Mouse (Mus musculus) T-cell, adult 2 months (primary cell): ENCODE measurements around the gene Fam185a.

Experiments
- DNase-seq: peaks from one replicate; pipeline ENCODE4 v3.0.0; 2022; ENCODE audit warnings: low spot score

The Fam185a gene

DNA sequence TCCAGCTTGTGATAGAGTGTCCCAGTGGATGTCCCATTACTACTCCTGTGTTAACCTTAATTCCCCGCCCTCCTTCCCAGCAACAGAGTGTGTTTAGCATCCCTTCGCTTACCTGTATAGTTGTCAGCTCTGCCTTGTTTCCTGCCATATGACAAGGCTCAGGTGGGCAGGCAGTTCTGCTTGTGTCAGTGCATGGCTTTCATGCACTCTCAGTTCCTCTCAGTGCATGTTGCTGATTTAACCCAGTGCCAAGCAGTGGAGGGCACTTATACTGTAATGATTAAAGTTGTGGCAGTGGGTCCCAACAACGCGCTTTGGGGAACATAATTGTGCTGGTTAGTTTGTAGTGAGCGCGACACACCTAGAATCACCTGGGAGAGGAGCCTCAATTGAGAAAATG lies 1.9 kb downstream of the Fam185a start:
- no peak for DNase-seq

DNA sequence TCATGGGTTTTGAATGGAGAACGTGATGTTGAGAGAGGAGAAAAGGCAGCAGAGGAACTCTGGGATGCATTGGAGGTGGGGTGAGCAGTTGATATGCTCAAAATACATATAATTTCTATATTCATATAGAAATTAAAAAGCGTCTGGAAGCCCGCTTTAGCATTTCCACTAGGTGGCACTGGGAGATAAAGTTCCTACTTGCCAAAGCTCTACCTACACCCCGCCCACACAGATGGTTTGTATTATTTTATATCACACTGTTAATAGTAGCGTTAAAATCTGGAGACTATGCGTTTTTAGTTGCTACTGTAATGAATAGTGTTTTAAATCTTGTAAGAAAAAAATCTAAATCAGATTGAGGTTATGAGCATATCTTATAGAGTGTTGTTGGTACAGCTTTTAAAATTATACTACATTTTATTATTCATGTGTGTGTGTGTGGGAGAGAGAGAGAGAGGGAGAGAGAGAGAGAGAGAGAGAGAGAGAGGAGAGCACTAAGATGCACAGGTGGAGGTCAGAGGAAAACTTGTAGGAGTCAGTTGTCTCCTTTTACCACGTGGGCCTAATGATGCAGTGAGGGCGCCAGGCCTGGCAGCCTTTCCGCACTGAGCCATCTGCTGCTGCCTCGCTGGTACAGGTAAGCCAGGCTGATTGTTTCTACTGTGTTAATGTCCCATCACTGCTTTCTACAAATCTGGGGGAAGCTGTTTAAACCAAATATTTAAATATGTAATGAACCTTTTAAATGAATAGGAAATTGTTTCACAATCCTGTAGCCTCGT lies 9.6 kb downstream of the Fam185a start:
- DNase-seq: no peak

DNA sequence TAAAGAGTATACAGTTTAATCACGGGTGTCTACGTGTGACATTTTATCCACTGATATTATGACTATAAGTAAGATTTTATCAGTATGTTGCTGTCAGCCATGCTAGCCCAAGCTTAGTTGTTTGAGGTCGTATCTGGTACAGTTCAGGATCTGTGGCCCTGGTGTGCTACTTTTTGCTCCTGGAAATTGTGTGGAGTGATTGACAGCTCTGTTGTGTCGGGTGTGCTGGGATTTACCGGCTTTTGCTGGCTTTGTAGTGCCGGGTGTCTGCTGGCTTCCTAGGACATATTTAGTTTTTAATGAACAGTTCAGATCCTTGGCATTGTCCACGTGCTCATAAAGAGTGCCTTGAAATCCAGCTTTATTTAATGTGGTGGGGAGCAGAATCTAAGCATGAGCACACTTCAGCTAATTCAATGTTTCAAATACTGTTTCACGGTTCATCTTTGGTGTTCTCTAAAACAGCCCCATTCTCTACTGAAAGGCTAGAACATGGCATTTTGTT lies 11.8 kb downstream of the Fam185a start:
- DNase-seq: no peak

DNA sequence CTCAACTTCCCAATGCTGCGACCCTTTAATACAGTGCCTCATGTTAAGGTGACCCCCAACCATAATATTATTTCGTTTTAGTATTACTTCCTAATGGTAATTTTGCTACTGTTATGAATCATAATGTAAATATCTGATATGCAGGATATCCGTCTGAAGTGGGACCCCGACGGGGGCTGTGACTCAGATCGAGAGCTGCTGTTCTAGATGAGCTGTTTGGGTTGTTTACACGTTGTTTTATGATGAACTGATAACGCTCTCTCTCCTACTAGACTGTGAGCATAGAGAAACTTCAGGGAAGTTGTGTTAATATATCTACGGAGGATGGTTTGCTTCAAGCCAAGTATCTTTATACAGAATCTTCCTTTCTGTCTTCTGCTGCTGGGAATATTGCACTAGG lies 13.7 kb downstream of the Fam185a start:
- no peak for DNase-seq

DNA sequence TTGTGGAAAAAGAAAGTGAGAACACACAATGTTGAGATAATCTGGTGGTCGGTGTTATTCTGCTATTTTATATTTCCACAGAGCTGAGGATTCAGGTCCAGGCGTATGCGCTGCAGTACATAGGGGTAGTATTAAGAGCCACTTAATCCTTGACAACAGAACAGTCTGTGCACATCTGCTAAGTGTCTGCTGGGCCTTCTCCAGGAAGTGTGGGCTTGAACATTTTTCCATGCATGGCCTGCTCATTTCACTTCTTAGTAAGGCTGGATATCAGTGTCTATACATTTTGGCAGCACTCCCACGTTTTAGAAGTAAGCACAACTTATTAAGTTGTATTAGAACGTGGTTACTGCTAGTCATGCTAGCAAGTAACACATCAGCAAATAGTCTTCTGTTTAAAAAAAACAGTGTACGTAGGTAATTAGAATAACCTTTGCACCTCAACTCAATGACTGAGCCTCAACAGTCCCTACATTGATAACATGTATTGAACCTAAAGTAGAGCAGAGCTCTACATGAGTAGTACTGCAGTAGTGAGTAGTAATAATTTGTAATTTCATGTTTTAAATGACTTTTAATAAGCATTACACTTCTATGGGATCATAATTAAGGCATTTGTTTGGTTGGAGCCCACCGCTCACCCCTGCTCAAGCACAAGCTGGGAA lies 14.8 kb downstream of the Fam185a start:
- no peak for DNase-seq

DNA sequence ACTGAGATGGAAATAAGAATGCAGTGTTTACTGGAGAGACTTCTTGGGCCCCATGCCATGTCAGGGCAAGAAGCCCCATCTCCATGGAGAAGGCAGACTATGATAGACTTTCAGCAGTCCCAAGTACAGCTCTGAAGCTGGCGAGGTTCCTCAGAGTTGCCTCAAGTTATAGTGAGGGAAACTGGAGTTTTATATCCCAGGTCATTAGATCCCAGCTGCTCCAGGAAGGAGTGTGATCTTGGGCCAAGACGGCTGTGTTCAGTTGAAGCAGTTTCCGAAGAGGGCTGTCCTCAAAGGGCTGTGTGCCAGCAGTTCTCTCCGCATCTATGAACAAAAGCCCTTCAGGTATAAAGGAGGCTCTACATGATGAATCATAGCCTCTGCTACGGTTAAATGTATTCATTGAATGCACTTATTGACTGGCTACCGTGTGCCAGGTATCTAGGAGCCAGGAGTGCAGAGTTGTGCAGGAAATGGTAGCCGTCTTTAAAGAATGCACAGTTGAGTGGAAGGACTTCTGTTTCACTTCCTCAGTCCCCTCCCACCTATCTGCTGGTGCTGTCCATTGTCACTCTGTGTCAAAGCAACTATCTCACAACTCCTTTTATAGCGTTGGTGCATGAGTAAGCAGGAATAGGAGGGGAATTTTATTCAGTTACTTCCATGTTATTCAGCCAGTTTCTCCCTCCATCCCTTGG lies 16.2 kb downstream of the Fam185a start:
- DNase-seq: no peak

DNA sequence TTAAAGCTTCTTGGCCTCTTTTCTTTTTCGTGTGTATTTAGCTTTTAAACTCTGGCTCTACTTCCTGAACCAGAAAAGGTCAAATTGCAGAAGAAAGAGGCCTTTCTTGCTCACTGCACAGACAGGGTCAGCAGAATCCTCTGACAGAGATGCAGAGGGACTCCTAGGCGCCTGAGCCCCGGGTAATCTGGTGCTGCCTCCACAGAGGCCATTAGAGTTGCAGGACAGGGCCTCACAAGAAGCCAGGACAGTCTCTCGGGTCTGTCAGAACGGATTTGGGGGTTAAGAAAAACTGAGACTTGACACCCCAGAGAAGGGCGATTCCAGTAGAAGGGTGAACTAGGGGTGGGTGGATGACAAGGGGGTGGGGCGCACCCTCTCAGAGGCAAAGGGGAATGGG lies 42.6 kb downstream of the Fam185a start:
- no peak for DNase-seq

DNA sequence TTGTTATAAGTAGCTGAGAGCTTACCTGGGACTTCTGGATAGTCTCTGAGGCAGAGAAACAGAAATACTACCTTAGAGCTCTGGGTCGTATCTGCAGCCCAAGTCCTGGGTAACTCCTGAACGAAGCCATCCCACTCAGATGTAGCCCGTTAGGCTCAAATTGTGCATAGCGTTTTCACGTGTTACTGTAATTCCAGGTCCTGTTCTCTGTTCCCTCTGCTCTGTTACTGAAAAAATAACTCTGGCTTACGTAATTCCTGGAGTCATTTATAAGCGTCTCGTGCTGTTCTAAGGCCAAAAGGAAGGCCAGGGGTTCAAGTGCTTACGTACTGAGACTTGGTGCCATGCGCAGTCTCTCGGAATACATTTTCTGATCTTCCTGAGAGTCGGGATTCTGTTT lies 43.3 kb downstream of the Fam185a start:
- DNase-seq: no peak

DNA sequence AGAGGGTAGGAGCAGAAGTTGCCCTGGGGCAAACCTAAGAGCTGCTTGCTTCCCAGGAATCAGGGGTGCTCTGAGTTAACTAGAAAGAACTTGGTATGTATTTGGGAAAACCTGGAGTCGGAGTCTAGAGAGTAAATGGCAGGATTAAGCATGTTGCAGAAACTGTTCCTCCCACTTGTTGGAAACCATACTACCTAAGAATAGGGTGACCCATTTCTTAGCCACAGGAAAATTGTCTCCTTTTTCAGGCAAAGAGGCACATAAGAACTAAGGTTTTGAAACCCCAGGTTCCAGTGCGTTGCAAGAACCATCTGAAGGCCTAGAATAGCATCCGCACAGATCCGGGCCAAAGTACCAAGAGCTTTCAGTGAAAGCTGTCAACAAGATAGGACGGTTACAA lies 53.7 kb downstream of the Fam185a start:
- DNase-seq: no peak

DNA sequence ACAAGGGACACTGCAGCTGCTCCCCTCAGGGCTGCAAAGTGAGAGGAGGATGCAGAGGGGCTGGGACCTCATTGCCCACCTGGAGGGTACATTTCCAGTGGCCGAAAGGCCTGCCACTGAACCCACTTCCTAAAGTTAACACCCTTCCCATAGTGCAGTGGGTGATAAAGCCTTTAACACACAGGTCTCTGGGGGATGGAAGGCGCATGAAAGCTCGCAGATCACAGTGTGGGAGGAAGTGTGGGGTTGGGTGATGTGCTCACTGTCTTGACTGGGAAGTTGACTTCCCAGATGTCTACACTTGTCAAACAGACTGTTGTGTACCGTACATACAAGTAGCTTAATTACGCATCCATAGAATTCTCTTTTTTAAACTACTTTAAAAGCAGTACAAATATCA lies 55.0 kb downstream of the Fam185a start:
- DNase-seq: no peak

DNA sequence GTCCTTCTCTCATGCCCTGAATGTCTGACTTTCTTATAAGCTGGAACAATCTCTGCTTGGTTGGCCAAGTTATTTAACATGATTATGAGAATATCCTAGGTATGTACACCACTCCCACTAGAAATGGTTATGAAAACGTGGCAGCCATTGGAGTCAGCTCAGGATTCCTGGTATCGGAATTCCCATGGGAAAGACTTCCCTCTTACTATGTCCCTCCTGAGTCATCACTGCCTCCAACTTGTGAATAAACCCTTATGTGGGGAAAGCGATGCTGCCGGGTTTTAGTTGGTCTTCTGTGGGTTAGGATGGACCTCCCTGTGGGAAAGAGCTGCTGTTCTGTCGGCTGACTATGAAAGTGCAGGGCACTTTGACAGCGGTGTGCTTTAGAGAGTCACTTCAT lies 56.8 kb downstream of the Fam185a start:
- no peak for DNase-seq

DNA sequence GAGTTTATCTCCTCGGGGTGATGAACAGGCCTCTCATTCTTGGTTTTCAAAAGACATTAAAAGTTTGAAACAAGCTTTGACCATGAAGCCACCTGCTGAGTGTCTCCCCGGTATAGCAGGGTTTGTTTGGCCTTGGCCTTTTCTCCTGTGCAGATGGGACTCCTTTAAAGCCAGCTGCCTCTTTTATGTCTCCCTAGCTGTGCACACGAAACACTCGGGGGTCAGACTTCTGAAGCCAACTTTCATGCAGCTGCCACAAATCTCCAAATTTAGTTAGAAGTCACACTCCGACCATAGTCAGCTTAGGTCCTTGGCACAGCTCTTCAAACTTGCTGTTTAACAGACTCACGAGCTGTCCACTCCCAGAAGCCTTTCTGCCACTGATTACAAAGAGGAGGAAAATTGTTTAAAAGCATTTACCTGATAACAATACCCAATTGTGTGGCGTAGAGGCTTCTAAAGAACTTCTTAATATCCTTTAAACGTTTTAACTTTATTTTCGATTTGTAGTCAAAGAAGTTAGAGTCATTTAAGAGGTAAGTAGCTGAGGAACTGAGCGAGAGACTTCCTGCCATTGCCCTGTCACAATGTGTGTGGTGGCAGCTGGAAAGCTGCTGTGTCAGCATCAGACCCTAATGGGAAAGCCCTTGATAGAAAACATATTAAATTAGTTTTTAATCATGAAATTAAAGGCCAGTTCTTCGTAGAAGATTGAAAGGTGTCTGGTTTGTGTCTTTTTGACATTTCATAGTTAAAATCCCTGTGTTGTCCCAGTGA lies 57.9 kb downstream of the Fam185a start:
- DNase-seq: no peak

DNA sequence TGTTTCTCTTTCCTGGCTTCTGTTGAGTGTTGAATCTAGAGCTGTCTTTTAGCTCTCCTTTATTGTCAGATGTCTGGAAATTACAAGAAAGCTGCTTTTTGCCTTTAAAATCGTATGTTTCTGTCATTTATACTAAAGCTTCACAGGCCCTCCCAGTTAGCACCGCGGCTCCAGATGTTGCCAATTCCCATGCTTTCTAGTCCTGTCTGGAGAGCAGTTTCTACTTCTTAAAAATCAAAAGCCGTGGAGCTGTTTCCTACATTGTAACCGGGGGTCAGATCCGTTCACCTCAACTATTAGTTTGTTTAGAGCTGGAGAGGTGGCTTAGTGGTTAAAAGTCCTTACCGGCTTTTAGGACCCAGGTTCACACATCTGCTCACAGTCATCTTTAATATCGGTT lies 58.5 kb downstream of the Fam185a start:
- no peak for DNase-seq

DNA sequence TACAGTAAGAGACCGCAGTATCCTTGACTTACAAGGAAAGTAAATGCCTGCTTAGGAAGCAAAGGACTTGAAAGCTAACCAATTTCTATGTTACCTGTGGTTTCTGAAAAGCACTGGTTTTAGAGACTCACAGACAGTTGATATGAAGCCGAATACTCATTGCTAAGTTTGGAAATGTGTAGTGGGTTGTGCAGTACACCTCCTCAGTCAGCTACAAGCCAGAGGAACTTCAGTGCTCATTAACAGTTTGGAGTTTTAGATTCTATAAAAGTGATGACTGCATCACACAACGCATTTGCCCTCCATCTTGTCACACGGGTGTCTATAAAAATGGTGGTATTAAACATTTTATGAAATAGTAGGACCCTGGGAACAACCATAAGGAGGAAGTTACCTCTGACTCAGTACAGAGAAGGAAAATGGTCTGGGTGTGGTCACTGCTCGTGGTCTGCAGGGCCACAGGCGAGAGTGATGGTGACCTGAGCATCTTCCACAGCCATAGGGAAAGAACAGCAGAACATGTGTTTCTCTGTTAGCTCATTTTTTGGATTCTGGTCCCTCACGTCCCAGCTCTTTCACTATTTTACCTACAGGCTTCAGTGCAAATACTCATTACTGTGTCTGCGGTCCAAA lies 60.6 kb downstream of the Fam185a start:
- no peak for DNase-seq

DNA sequence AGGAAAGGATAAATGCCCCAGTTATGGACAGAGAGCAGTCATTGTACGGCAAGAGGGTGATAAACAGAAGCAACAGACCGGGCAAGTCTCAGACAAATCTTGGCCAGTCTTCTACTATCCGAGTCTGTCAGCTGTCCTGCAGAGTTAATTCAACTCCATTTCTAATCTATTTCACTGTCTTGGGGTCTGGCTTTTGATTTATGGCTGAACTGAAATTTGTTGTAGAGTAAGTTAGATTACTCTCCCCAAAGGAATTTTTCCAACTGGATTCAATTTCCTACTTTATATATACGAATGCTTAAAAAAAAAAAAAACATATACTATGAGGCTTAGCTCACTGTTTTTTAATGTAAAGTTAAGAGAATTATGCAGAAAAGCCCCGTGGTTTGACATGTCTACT lies 62.0 kb downstream of the Fam185a start:
- no peak for DNase-seq

DNA sequence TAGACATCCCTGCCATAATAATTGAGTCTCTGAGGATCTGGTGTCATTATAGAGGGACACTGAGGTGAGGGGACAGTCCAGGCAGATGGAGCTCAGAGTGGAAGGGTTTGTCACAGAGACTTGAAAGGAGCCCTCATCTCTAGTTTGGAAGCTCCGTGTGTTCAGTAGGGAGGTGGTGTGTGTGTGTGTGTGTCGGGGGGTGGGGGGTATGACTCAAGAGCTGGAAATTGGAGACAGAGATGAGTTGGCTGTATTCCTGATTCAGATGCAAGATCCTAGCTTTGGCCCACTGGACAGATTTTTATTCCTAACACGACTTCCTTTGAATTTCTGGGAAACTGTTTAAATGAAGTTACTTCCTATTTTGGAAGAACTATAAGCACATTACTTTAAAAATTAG lies 62.5 kb downstream of the Fam185a start:
- DNase-seq: no peak

DNA sequence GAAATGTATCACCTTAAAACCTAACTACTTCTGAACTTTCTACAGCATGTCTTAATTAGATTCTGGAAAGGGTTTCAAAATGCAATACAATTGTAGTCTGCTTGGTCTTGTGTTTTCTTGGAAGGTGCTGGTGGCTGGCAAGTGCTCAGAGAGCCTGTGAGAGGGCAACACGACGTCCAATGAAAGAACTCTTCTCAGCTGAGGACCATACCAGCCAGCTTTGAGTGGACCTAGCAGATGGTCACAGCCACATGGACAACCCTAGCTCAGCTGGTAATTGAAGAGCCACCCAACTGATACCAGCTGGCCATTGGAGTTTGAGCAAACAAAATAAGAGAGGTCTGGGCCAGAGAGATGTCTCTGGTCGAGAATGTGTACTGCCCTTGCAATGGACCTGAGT lies 63.0 kb downstream of the Fam185a start:
- DNase-seq: no peak

DNA sequence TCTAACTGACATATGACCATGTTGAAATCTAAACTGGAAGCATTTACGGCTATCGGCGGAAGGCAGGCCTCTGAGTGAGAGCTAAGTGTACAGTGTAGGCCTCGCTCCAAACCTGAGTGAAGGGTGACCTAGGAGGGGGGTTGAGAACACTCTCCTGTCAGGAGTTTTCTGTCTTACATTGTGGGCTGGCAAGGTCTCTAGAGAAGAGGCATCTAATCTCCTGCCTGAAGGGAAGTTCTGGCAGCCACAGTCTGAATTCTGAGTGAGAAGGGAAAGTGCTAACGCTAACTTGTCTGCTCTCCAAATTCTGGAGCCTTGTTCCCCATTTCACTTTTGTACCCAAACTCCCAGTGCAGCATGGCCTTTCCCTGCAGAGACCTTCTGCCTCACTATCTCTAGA lies 63.7 kb downstream of the Fam185a start:
- no peak for DNase-seq

DNA sequence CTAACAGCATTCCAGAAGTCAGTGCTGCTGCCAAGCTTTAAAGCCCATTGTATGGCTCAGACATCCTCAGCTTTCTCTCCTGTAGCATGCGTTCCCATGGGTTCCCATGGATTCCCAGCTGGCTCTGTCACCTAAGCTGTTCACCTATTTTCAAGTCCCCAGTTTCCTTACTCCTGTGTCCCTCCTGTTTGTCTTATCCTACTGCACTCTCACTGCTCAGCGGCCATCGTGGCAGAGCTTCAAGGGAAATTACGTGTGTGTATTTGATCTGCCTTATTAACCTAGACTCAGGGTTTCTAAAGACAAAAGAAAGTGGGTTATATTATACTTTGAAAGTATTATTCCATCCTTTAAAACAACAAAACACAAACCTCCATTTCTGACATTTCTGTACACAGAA lies 64.4 kb downstream of the Fam185a start:
- no peak for DNase-seq

DNA sequence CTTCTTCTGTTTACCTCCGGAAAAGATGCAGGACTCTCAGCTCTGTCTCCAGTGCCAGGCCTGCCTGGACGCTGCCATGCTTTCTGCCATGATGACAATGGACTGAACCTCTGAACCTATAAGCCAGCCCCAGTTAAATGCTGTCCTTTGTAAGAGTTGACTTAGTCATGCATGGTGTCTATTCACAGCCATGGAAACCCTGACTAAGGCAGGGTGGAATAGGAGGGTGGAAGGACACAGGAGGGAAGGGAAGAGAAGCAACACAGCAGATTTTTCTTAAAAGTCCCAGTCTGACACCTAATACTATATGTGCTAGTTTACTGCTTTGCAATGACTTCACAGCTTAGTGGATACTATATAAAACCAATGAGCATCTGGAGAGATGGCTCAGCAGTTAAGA lies 66.7 kb downstream of the Fam185a start:
- no peak for DNase-seq

DNA sequence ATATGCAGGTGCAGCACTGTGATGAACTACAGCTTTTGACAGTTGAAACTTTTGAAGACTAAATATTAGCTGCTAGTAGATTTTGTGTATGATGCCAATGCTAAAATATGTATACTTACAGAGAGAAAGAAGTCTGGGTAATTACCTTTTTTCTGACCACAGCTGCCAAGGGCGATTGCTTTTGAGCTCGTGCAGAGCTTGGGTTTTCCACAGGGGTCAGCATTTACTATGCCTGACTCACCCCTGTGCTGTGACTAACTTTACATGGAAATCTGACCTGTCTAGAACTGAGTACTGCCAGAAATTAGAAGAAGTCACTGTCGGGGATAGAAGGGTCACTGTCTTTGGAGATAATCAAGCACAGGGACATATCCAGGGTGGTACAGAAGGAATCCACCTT lies 67.5 kb downstream of the Fam185a start:
- DNase-seq: no peak
